Mouse (Mus musculus) bone marrow, adult 2 months (tissue): ENCODE results near the gene Dcdc2a. TPM values are rescaled to one million over a fixed set of nuclear protein-coding genes. Genes with fewer than 3 reads are reported as not detected.

Experiments used
- H3K27ac ChIP-seq: fragments of 200-500 bp; 2 replicates; pipeline ENCODE4 v1.5.1; 2012; ENCODE audit warnings: low read depth, mild to moderate bottlenecking, control low read depth, inconsistent platforms, low read length; ENCODE audit not compliant: control insufficient read depth, poor library complexity, insufficient read depth
- H3K4me1 ChIP-seq: fragments of 200-500 bp; 2 replicates; pipeline ENCODE4 v1.6.1; 2011; ENCODE audit warnings: low read length; ENCODE audit not compliant: control insufficient read depth, insufficient read depth
- H3K4me3 ChIP-seq: fragments of 200-500 bp; replicated peaks from 2 replicates; pipeline ENCODE3; 2011; ENCODE audit warnings: mild to moderate bottlenecking, low read depth, low read length, control low read depth; ENCODE audit not compliant: control insufficient read depth
- CTCF ChIP-seq: fragments of 200-500 bp; IDR thresholded peaks from 2 replicates; pipeline ENCODE4 v1.5.1; 2011; ENCODE audit warnings: low read length, control low read depth; ENCODE audit not compliant: control insufficient read depth, insufficient read depth
- POLR2A ChIP-seq: fragments of 200-500 bp; IDR thresholded peaks from 2 replicates; pipeline ENCODE4 v1.6.1; 2011; ENCODE audit warnings: low read depth, mild to moderate bottlenecking, control low read depth, low read length, borderline replicate concordance; ENCODE audit not compliant: control insufficient read depth
- WGBS: fragments of 180-500 bp; shearing (Covaris S2); methylation state at CpG from one replicate; pipeline ENCODE4 v1.1.7; 2018; 5-methylcytosine and 5-hydroxymethylcytosine counted together
- polyA plus RNA-seq: library from polyadenylated mRNA; stranded (reverse); fragments of >200 nt; gene quantifications from 2 replicates; pipeline ENCODE4 v1.2.4, GENCODE M21; 2011; ENCODE audit warnings: low replicate concordance; ENCODE audit not compliant: missing spikeins, insufficient read depth, insufficient read length

The Dcdc2a gene
- polyA plus RNA-seq, 1 experiment, result not detected

DNA sequence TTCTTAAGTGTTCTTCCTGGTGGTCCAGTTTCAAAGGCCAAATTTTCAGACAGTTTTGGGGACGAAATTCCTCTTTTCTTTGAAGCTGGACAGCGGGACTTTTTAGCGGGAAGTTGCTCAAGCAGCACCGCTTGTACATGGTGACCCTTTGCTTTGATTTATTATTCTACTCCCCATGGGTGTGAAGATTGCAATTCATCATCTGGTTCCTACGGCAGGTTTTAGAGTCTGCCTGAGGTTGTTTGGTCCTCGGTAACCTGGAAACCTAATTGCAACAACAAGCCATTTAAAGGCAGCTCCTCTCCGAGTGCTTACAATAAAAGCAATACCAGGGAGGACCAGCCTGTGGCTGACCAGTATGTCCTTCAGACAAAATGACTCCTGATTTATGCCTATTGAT is 21.5 kb downstream of the Dcdc2a start:
- WGBS, result 19% methylated on average over 7 of the region's 7 CpGs
- no peak overlapping the region for H3K27ac ChIP-seq
- H3K4me1 ChIP-seq, result no peaks in the 10 kb centered on the region
- TF ChIP-seq CTCF (no peak), POLR2A (no peak)
- no peak overlapping the region for H3K4me3 ChIP-seq

DNA sequence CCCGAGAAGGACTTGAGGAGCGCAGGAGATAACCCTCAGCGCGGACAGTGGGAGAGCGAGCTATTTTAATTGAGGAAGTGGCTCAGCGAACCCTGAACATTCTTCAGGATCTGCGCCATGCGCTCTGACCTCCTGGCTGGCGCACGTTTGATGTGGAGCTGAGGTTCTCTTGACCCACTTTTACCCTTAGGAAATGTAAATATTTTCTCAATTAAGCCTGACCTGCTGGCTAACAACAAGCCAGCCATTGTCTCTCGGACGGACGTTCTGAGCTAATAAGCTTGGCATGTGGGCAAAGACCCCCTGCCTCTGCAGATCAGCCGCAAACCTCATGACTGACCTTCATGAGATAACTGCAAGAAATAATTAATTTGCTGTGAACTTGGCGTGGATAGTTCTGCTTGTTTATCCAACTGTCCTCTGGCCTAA is 27.4 kb downstream of the Dcdc2a start:
- Histone ChIP-seq H3K27ac (no peak overlapping the region), H3K4me3 (no peak overlapping the region), H3K4me1 (no peaks in the 10 kb centered on the region)
- WGBS, result 21% methylated on average over 15 of the region's 15 CpGs
- no peak for TF ChIP-seq CTCF
- no peak for TF ChIP-seq POLR2A

DNA sequence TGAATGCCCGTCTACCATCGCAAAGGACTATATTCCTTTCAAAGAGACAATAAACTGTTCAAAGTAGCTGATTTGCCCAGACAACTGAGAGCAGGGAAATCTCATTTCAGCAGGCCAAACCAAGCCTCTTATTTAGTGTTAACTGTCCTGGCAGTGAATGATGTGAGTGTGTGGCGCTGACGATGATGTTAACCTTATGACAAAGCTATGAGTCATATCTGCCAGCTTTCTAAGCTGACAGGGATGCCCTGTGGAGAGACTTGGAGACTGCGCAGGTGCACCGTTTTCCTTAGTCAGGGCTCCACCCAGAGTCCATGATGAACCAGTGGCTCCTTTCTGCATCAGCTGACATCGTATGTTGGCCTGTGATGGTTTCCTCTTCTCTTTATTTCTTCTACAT is 29.3 kb downstream of the Dcdc2a start:
- Histone ChIP-seq H3K4me3 (no peak overlapping the region), H3K27ac (no peak overlapping the region), H3K4me1 (no peaks in the 10 kb centered on the region)
- 83% methylated on average over 7 of the region's 7 CpGs for WGBS
- TF ChIP-seq CTCF, result no peak
- TF ChIP-seq POLR2A, result no peak

DNA sequence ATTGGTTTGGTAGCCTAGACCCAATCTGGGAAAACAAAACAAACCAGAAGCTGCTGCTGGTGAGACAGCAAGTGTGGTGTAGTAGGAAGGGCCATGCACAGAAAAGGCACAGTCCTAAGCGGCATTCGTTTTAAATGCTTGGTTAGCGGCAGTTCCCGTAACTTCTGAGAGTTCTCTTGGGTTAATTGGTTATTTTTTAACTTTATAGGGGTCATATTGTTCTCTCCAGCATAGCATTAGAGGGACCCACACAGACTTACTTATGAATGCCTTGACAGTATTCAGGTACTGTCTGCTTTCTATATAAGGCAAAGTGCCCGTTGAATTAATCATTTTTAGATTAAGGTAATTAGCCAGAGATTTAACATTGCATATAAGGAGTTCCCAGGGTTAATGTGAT is 35.5 kb downstream of the Dcdc2a start:
- no peaks in the 10 kb centered on the region for H3K4me1 ChIP-seq
- 84% methylated on average over 5 of the region's 5 CpGs for WGBS
- no peak overlapping the region for H3K4me3 ChIP-seq
- TF ChIP-seq POLR2A (no peak), CTCF (no peak)
- no peak overlapping the region for H3K27ac ChIP-seq

DNA sequence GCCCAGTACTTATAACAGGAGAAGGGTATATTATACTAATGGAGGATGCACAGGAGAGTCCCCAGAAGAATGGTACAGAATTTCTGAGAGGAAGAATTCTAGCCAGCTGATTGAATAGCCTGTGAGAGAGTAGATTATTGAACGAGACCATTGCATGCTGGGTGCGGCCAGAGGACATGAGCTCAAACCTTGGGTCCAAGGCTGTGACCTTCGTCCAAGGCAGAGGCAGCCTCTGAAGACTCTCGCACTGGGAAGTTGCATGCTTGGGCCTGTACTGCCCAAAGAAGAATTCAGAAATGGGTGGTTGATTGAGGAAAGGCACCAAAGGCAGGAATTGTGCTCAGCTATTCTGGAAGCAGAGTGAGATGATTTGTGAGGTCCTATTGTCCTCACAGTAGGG is 38.0 kb downstream of the Dcdc2a start:
- 71% methylated on average over 4 of the region's 4 CpGs for WGBS
- Histone ChIP-seq H3K27ac (no peak overlapping the region), H3K4me1 (no peaks in the 10 kb centered on the region), H3K4me3 (no peak overlapping the region)
- TF ChIP-seq POLR2A (no peak), CTCF (no peak)

DNA sequence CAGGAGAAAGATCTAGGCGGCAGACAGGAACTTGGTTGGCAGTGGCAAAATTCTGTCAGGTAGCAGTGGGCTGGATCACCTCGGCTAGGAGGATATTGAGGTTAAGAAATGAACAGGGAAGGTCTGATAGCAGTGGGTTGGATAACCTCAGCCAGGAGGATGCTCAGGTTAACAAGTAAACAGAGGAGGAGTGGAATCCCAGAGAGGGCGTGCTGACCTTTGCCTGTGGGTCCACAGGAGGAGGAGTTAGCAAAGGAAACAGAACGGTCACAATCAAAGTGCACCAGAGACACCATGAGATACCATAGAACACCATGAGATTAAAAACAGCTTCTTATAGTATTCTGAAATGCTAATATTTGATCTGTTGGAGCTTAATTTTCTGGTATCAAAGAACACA is 38.6 kb downstream of the Dcdc2a start:
- Histone ChIP-seq H3K27ac (no peak overlapping the region), H3K4me1 (no peaks in the 10 kb centered on the region), H3K4me3 (no peak overlapping the region)
- TF ChIP-seq POLR2A, result no peak
- no peak for TF ChIP-seq CTCF
- 70% methylated on average over 4 of the region's 4 CpGs for WGBS

DNA sequence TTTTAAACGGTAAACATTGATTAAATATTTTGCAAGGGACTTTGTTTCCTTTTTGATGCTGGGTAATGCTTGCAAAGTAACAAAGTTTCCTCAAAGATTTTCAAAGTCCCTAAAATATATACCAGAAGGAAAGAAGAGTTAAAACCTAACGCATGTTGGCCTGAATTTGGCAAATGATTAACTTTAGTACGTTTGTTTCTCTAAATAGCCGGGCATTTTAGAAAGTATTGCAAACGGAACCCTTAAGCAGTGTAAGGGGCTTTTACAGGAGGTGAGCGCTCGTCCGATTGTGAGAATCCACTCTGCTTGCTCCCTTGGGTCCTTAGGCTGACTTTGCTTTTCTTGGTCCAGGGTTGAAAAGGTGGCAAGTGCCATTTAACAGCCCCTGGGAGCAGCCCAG is 41.5 kb downstream of the Dcdc2a start:
- H3K4me3 ChIP-seq, result no peak overlapping the region
- TF ChIP-seq POLR2A, result no peak
- TF ChIP-seq CTCF, result no peak
- H3K27ac ChIP-seq, result no peak overlapping the region
- H3K4me1 ChIP-seq, result no peaks in the 10 kb centered on the region
- WGBS, result 83% methylated on average over 8 of the region's 8 CpGs

DNA sequence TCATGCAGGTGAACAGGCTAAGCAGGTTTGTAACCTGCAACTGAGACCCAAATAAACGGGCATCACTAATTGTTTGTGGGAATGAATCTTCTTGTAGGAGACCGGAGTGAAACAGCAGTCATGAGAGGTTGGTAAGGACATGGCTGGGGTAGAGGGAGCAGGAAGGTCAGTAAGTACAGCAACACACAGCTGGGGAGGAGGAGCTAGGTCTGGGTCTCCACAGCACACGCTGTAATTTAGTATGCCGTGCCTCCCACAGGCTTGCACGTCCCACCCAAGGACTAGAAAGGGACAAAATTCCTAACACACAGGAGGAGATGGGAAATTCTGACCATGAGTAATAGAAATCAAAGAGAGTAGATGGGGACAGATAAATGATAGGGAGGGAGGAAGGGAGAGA is 42.8 kb downstream of the Dcdc2a start:
- no peaks in the 10 kb centered on the region for H3K4me1 ChIP-seq
- no peak overlapping the region for H3K27ac ChIP-seq
- H3K4me3 ChIP-seq, result no peak overlapping the region
- no peak for TF ChIP-seq CTCF
- no peak for TF ChIP-seq POLR2A
- WGBS, result 80% methylated on average over 5 of the region's 5 CpGs

DNA sequence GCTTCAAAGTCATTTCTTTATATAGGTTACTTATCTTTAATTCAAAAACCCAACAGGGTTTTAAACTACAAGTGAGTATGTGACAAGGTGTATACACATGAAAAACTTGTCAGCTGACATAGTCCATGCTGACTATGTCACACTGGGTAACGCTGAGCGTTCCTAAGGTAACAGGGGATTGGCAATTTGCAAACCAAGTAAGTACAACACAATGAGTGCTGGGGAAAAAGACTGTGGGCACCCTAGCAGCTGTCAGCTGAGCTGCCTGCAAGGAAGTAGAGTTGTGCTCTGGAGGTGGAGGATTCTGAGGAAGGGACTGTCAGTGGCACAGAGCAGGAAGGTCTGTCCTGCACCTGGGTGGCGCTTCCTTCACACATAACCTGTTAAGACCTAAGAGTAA is 43.7 kb downstream of the Dcdc2a start:
- Histone ChIP-seq H3K27ac (no peak overlapping the region), H3K4me3 (no peak overlapping the region), H3K4me1 (no peaks in the 10 kb centered on the region)
- TF ChIP-seq POLR2A (no peak), CTCF (no peak)
- WGBS, result 88% methylated on average over 3 of the region's 3 CpGs
